Mouse (Mus musculus) retina, adult 2 months (tissue): Measurements from ENCODE around the gene Actr1a.

Source experiments
- DNase-seq: peaks from one replicate; pipeline ENCODE4 v3.0.0-alpha.2; 2012; ENCODE audit warnings: low read depth, low spot score

The Actr1a gene

DNA sequence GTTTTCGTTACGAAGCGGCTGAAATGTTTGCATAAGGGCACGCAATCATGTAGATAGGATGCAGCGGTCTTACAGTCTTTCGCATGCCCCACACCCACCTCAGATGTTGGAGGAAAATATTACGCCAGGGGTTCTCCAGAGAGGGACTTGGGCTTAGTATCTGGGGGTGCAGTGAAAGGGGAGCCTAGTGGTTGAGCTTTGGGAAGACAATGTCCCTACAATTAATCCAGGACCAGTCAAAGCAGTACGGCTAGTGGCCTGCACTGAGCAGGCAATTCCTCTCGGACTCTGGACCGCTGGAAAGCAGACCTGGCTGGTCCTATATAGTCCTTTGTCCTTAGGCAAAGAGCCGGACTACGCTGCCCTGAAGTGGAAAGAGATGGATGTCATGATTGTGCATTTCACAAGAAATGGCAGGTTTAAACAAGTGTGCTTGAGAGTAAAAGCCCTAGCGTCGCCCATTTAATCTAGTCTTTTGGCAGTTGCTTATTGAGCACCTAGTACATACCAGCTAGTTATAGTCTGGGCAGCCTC, 68.0 kb downstream of the Actr1a start:
- no peak for DNase-seq
